Mouse (Mus musculus): Measurements from ENCODE around the gene Tmprss9. TPM values are rescaled to one million over a fixed set of nuclear protein-coding genes. Genes with fewer than 3 reads are reported as not detected.

The Tmprss9 gene
- total RNA-seq, 2 experiments from 2014 or later, result not detected

DNA sequence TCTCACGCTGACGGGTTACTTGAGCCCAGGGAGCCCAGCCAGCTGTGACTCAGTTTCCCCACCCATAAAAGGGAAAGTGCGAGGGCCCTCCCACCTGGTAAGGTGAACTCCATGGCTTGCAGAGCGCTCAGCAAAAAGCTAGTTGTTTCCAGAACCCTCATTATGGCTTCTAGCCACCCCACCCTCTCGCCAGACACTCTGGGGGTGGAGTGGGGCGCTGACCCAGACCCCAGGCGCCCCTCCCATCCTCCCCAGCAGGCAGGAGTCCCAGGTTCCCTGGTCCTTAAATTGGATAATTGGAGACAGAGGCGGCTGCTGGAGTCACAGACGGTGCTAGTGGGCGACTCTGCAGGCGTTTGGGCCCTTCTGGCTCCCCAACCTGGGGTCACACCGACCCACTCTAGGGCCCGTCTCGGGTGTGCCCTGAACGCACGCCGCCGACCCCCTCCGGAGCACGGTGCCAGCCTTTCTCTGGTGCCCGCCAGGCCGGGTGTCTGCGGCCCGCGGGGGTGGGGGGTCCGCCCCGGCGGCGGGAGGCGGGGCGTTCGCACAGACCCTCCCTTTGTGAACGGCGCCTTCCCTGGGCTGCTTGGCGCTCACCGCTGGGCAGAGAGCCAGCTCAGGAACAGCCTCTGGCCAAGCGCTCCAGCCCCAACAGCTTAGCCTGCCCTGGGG is 64.6 kb downstream of the Tmprss9 start:
- peak; percentile 59 for DNase-seq (ENCODE audit: low spot score)

DNA sequence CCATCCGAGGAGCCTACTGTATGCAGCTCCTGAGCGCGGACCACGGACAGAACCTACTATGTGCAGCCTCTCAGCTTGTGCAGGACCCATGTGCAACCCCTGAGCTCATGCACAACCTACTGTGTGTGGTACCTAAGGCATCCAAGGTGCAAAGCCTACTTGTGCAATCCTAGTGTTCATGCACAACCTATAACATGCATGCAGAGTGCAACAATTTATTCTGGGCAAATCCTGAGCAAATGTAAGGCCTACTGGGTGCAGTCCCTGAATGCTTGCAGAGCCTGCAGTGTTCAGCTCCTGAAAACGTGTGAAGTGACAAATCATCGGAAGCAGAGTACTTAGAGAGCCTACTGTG is 65.1 kb downstream of the Tmprss9 start:
- DNase-seq (ENCODE audit: low spot score), result no peak

- DNase-seq (ENCODE audit: low spot score), result peak; percentile 63
These were observed 66.0 kb downstream of the Tmprss9 start for GRCm38 (mm10) chr10:80937646-80938045.

GRCm38 (mm10) chr10:80938831-80939550 is 67.3 kb downstream of the Tmprss9 start:
- no peak for DNase-seq (ENCODE audit: low spot score)

DNA sequence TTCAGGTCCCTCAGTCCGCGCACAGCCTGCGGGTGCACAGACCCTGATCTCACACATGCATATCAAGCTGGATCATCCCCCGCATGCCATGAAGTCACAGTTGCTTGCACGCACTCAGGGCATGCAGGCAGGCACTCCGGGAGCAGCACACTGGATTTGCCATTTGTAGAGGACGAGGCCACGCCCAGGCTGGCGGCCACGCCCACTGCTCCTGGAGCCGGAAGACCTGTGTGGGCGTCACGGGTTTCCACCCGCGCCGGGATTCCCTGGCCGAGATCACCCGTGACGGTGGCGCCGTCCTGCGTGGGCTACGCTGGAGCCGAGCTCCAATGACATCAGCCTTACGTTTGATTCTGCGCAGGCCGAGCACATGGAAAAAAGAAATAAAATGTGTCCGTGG is 68.0 kb downstream of the Tmprss9 start:
- peak; percentile 77 for DNase-seq (ENCODE audit: low spot score)

DNA sequence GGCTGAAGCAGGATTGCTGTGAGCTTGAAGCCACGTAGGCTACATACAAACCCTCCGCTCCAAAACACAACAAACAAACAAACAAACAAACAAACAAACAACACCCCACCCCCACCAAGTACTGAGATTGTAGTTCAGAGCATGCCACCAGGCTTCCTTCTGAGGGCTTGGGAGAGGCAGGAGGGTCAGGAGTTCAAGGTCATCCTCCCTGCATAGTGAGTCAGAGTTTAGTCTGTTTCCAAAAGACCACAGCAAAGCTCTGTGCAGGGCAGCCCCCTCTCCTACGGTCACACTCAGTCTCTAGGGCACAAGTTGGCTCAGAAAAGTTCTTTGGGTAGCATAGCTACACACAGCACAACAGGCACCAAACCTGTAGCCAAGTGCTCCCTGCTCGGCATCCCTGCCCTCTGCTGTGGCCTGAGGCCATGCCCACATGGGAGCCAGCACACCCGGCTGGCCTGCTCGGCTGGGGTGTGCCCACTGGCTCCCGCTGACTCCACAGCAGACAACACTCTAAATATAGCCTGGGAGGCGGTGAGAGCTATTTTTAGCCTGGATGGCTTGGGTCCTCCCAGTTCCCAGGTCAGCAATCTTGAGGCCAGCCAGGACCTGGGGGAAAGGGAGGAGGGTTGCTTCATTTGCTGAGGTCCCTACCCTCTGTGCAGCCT is 68.8 kb downstream of the Tmprss9 start:
- DNase-seq (ENCODE audit: low spot score), result peak; percentile 89

- peak; percentile 64 for DNase-seq (ENCODE audit: low spot score)
These were observed 69.3 kb downstream of the Tmprss9 start for GRCm38 (mm10) chr10:80940988-80941347.

DNA sequence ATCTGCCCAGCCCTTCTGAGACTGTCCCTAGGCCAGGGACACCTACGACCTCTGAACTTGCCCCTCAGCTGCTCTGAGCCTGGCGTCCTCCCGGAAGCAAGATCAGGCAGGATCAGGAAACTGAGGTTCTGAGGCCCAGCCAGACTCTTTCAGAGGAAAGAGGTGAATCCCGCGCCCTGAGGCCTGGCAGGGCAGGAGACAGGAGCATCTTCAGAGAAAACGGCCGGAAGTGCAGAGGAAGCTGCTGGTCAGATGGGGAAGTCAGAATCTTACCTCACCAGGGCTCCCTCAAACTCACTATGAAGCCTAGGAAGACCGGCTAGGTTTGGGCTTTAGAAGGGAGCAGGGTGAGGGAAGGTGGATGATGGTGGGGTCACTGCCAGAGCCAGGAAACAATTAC is 71.3 kb downstream of the Tmprss9 start:
- DNase-seq (ENCODE audit: low spot score), result no peak

DNA sequence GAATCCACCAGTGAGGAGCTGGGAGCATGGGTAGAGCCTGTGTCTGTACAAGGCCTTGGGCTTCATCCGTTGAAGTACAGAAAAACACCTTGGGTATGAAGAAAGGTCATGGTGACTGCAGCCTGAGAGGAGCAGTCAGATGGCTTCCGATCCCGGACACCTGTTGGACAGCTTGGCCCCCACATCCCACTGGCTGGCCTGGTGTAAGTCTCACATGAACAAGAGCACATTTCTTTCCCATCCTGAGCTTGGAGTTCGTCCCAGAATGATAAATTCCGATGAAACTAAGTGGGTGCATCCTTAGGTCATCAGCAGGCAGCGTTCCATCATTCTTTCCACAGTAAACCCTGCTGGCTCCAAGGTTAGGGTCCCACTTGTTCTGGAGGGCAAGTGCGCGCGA is 72.1 kb downstream of the Tmprss9 start:
- DNase-seq (ENCODE audit: low spot score), result no peak

DNA sequence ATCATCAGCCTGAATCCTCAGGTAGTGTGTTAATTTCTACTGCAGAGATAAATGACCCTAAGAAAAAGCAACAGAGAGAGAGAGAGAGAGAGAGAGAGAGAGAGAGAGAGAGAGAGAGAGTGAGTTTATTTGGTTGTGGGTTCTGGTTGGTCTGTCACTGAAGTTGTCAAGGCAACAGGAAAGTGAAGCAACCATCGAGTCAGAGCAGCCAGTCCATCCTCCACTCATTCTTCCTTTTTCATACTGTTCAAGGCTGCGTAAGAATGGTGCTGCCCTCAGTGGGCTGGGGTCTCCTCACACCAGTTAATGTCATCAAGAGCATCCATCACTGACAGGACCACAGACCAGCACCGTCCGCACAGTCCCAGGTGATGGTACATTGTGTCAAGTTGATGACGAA is 72.6 kb downstream of the Tmprss9 start:
- no peak for DNase-seq (ENCODE audit: low spot score)

- no peak for DNase-seq (ENCODE audit: low spot score)
These were observed 75.2 kb downstream of the Tmprss9 start for GRCm38 (mm10) chr10:80946684-80947437.

DNA sequence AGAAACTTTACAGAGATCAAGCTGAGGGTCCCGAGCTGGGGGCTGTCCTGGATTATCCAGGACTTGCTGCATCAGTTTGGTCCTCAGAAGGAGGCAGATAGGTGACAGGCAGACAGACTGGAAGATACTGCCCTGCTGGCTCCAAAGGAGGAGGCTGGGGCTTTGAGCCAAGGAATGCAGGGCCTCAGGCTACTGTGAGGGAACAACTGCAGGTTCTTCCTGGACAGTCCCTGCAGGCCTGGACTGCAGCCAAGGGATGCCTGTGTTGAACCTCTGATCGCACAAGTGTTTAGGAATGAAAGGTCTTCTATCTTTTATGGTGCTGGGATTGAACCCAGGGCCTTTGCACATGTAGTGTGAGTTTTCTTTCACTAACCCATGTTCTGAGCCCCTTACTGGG is 76.2 kb downstream of the Tmprss9 start:
- DNase-seq (ENCODE audit: low spot score), result no peak

- DNase-seq (ENCODE audit: low spot score), result no peak
These were observed 76.9 kb downstream of the Tmprss9 start for GRCm38 (mm10) chr10:80948570-80948969.

DNA sequence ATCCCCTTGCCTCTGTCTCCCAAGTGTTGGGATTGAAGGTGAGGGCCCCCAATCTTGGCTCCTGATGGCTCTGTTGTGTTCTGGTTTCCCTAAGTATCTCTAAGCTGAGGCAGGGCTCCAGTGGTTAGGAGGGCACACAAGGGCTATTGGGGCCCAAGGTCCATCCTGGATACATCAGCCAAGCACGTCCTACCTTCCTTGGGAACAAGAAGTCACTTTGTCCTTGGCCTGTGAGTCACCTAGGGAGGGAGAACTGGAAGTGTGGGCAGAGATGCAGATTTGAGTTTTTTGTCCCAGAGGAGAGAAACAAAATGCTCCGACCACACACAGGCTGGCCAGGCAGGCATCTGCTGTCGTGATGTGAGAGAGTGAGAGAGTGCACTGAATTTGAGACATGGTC is 77.4 kb downstream of the Tmprss9 start:
- DNase-seq (ENCODE audit: low spot score), result no peak

Small RNA genes lying within 50 kb of the gene (microRNA-seq; reads per million reads assigned to microRNA genes)
- 8.9 reads per million, percentile 21 among the genes with 10 or more reads in this experiment for gene Mir1982

Other genes starting within 250 kb of the Tmprss9 start
- 100 to 1,000 TPM in 1 of 2 experiments, 10 to 100 TPM in 1; 97.2 to 128 TPM for gene Csnk1g2, start 249.0 kb upstream of the Tmprss9 start, total RNA-seq (2021)
- gene Btbd2, start 214.8 kb upstream of the Tmprss9 start, total RNA-seq (2021), result 10 to 100 TPM; 38.5 to 40.0 TPM
- gene Mknk2, start 193.7 kb upstream of the Tmprss9 start, total RNA-seq (2021), result 100 to 1,000 TPM; 244 to 292 TPM
- 1 to 10 TPM; 2.3 to 4.1 TPM for gene Mob3a, start 169.9 kb upstream of the Tmprss9 start, total RNA-seq (2021)
- 1 to 10 TPM in 1 of 2 experiments, under 1 TPM in 1; 0.91 to 1.9 TPM for gene Izumo4, start 169.7 kb upstream of the Tmprss9 start, total RNA-seq (2021)
- 10 to 100 TPM; 24.3 to 31.7 TPM for gene Ap3d1, start 129.6 kb upstream of the Tmprss9 start, total RNA-seq (2021)
- gene Dot1l, start 116.6 kb upstream of the Tmprss9 start, total RNA-seq (2021), result 10 to 100 TPM; 13.6 to 20.8 TPM
- 10 to 100 TPM; 27.3 to 27.6 TPM for gene Sf3a2, start 73.7 kb upstream of the Tmprss9 start, total RNA-seq (2021)
- 10 to 100 TPM; 24.3 to 25.8 TPM for gene Plekhj1, start 73.2 kb upstream of the Tmprss9 start, total RNA-seq (2021)
- under 1 TPM; 0.31 to 0.32 TPM for gene Amh, start 66.6 kb upstream of the Tmprss9 start, total RNA-seq (2021)
- gene Jsrp1, start 58.4 kb upstream of the Tmprss9 start, total RNA-seq (2021), result 100 to 1,000 TPM; 448 to 461 TPM
- 100 to 1,000 TPM; 698 to 770 TPM for gene Oaz1, start 45.2 kb upstream of the Tmprss9 start, total RNA-seq (2021)
- gene Lingo3, start 27.8 kb upstream of the Tmprss9 start, total RNA-seq (2021), result 10 to 100 TPM in 1 of 2 experiments, 1 to 10 TPM in 1; 8.3 to 12.6 TPM
- 10 to 100 TPM; 12.6 to 14.7 TPM for gene Lsm7, start 16.6 kb upstream of the Tmprss9 start, total RNA-seq (2021)
- gene Sppl2b, start 16.6 kb upstream of the Tmprss9 start, total RNA-seq (2021), result 10 to 100 TPM; 12.4 to 12.6 TPM
- 100 to 1,000 TPM; 109 to 127 TPM for gene Timm13, start 29.1 kb downstream of the Tmprss9 start, total RNA-seq (2021)
- gene Lmnb2, start 46.4 kb downstream of the Tmprss9 start, total RNA-seq (2021), result 1 to 10 TPM; 2.7 to 3.2 TPM
- 10 to 100 TPM; 17.3 to 25.0 TPM for gene Gadd45b, start 58.2 kb downstream of the Tmprss9 start, total RNA-seq (2021)
- gene Gng7, start 143.1 kb downstream of the Tmprss9 start, total RNA-seq (2021), result 1 to 10 TPM; 2.3 to 2.5 TPM
- under 1 TPM in 1 of 2 experiments, not detected in 1; 0.07 TPM for gene Diras1, start 153.8 kb downstream of the Tmprss9 start, total RNA-seq (2021)
- gene Slc39a3, start 165.6 kb downstream of the Tmprss9 start, total RNA-seq (2021), result 10 to 100 TPM; 13.7 TPM
- gene Sgta, start 188.3 kb downstream of the Tmprss9 start, total RNA-seq (2021), result 100 to 1,000 TPM; 101 to 103 TPM
- gene Thop1, start 198.2 kb downstream of the Tmprss9 start, total RNA-seq (2021), result 10 to 100 TPM; 21.1 to 26.0 TPM
- gene Creb3l3, start 227.0 kb downstream of the Tmprss9 start, total RNA-seq (2021), result under 1 TPM in 1 of 2 experiments, not detected in 1; 0.09 TPM
- 100 to 1,000 TPM; 173 to 189 TPM for gene Map2k2, start 234.1 kb downstream of the Tmprss9 start, total RNA-seq (2021)

Data from gastrocnemius, adult 18-20 months (tissue).